Mouse (Mus musculus): ENCODE measurements around the gene Mageb5.
"Not testable (repeated sequence)": the region's sequence is repeated elsewhere in the genome, so short reads cannot be mapped to it uniquely, and the experiment has no call there.

Gene Mageb5

DNA sequence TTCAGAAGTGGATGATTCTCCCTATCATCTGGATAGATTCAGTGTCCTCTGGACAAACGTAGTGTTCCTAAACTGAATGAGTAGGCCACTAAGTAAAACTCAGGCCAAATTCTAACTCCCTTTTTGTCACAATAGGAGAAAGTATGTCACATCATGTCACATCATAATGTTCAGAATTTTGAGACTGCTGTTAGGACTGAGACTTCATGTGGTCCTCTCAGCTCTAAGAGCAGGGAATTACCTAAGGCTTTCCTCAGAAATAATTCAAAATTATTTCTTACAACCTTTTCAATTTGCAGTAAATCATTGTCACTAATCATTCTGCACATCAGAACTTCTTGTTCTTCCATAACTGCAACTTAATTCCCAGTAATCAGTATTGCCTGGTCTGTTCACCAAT lies at the start of gene Mageb5:
Gene Mageb5 (minus strand): TSS at position 101 of the 400 bp plus-strand sequence.
- not testable (repeated sequence) for DNase-seq

DNA sequence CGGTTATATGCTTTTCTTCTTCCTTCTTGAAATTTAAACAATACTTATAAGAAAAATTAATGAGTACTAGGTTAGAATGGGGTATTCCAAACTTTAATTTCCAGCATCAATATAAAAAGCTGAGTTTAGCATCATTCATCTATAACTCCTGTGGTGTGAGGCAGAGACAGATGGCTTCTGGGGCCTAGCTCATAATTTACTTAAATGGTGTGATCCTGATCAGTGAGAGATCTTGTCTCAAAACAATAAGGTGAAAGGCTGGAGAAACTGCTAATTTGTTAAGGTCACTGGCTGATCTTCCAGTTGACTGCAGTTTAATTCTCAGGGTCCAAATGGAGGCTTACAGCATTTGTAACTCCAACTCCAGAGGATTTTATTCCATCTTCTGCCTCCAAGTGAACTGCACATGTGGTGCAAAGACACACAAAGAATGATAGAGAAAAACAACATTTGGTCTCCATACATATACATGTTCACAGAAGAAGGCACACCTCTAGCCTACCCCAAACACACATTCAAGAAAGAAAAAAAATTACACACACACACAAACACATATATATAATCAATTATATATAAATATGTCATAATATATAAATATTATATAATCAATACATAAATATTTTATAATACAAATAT lies 23.1 kb downstream of the Mageb5 start:
- DNase-seq: not testable (repeated sequence)

Data from right cerebral cortex, adult 18-20 months (tissue).